Mouse (Mus musculus): Measurements from ENCODE around the gene Tmem30b. TPM values are rescaled to one million over a fixed set of nuclear protein-coding genes. Genes with fewer than 3 reads are reported as not detected.

Gene Tmem30b
- not detected in 2 replicates for polyA plus RNA-seq (2012)

GRCm38 (mm10) chr12:73546086-73546711 lies at the start of gene Tmem30b:
TSS of gene Tmem30b (minus strand) at chr12:73546392.
- TF ChIP-seq GATA1 (IDR thresholded peaks at IDR 0.05; ENCODE audit: low read length), result no peak

- no peak for TF ChIP-seq GATA1 (IDR thresholded peaks at IDR 0.05; ENCODE audit: low read length)
These were observed 49.0 kb upstream of the Tmem30b start for GRCm38 (mm10) chr12:73595226-73595625.

- TF ChIP-seq GATA1 (IDR thresholded peaks at IDR 0.05; ENCODE audit: low read length), result no peak
These were observed 48.1 kb upstream of the Tmem30b start for GRCm38 (mm10) chr12:73594177-73594745.

- no peak for TF ChIP-seq GATA1 (IDR thresholded peaks at IDR 0.05; ENCODE audit: low read length)
These were observed 47.0 kb upstream of the Tmem30b start for GRCm38 (mm10) chr12:73593021-73593798.

- TF ChIP-seq GATA1 (IDR thresholded peaks at IDR 0.05; ENCODE audit: low read length), result no peak
These were observed 45.4 kb upstream of the Tmem30b start for GRCm38 (mm10) chr12:73591625-73592024.

- TF ChIP-seq GATA1 (IDR thresholded peaks at IDR 0.05; ENCODE audit: low read length), result no peak
These were observed 44.6 kb upstream of the Tmem30b start for GRCm38 (mm10) chr12:73590627-73591276.

- TF ChIP-seq GATA1 (IDR thresholded peaks at IDR 0.05; ENCODE audit: low read length), result no peak
These were observed 41.1 kb upstream of the Tmem30b start for GRCm38 (mm10) chr12:73587262-73587661.

GRCm38 (mm10) chr12:73585850-73586249 lies 39.7 kb upstream of the Tmem30b start:
- TF ChIP-seq GATA1 (IDR thresholded peaks at IDR 0.05; ENCODE audit: low read length), result no peak

- no peak for TF ChIP-seq GATA1 (IDR thresholded peaks at IDR 0.05; ENCODE audit: low read length)
These were observed 39.1 kb upstream of the Tmem30b start for GRCm38 (mm10) chr12:73585241-73585801.

GRCm38 (mm10) chr12:73584610-73585240 lies 38.5 kb upstream of the Tmem30b start, which contains the start of gene Prkch:
TSS of gene Prkch (plus strand) at chr12:73584796.
- no peak for TF ChIP-seq GATA1 (IDR thresholded peaks at IDR 0.05; ENCODE audit: low read length)

GRCm38 (mm10) chr12:73583813-73584609 lies 37.8 kb upstream of the Tmem30b start:
- TF ChIP-seq GATA1 (IDR thresholded peaks at IDR 0.05; ENCODE audit: low read length), result no peak

GRCm38 (mm10) chr12:73583318-73583717 lies 37.1 kb upstream of the Tmem30b start:
- no peak for TF ChIP-seq GATA1 (IDR thresholded peaks at IDR 0.05; ENCODE audit: low read length)

GRCm38 (mm10) chr12:73580811-73581210 lies 34.6 kb upstream of the Tmem30b start:
- TF ChIP-seq GATA1 (IDR thresholded peaks at IDR 0.05; ENCODE audit: low read length), result no peak

GRCm38 (mm10) chr12:73578141-73578540 lies 31.9 kb upstream of the Tmem30b start:
- no peak for TF ChIP-seq GATA1 (IDR thresholded peaks at IDR 0.05; ENCODE audit: low read length)
